Mouse (Mus musculus): Measurements from ENCODE around the gene Olfr303. TPM values are rescaled to one million over a fixed set of nuclear protein-coding genes. Genes with fewer than 3 reads are reported as not detected.

Gene Olfr303
- total RNA-seq (2023) = not detected

DNA sequence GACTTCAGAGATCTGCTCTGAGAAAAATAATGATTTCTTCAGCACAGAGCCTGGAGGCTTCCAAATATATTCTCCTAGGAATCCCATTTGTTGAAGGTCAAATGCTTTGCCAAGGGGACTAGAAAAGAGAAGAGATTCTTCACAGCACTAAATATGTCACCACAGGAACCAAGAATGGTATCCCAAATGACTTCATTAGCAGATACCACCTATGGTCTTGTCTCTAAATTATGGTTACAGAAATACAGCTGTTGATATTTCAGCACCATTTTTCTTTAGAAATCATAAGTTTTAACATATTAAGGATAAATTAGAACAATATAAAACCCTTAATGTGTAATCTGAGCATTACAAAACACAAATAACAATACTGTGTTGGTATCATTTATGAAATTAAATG is at the start of gene Olfr303:
TSS of gene Olfr303 (minus strand) at position 101 of the 400 bp plus-strand sequence.

DNA sequence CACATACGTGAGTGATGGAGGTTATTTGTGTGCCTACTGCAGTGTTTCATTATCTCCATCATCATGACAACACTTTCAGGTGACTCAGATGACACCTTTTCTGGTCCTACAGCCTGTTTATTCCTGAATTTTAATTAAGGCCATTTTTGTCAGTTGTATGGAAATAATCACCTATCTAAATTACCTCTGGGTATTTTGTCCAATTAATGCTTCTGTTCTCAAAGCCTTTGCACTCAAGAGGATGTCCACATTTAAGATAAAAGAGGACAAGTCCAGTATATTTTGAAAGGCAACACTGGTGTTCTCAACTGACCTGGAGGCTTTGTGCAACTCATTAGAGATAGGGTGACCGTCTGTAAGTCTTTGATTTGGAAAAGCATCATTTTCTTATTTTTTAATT is 6.0 kb upstream of the Olfr303 start, which contains the start of gene Olfr301:
TSS of gene Olfr301 (plus strand) at position 301 of the 400 bp plus-strand sequence.

DNA sequence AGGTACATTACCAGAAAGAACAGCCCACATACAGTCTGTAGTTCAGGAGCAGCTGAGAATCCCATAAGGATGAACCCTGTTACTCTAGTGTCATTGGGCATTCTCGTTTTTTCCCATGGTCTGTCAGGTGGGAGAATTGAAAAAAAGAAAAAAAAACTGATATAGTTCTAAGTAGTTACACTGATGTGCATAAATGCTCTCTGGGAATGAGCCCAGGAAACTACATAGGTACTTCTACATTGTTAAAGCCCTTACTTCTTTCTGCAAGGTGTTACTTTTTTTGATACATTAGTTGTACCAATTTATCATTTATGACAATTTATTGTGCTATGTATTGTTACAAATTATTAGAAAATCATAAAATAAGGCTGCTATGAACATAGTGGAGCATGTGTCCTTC is 11.0 kb downstream of the Olfr303 start, which contains the start of gene Olfr304:
TSS of gene Olfr304 (minus strand) at position 101 of the 400 bp plus-strand sequence.

DNA sequence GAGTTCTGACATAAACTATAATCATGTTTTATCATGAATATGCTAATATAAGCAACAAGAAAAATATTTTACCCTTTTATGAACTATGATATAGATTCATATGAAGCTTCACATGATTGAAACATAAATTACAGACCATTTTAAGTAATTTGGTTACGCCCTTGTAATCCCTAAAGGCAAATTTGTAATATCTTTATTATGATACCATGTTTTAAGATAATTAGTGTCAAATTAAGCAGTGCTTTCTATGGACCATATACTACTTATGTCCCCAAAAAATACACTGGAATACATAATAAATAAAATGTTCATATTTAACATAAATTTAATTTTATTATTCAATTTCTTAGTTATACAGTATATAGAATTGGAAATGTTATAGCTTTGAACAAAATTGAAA is 30.8 kb downstream of the Olfr303 start, which contains the start of gene Olfr305:
TSS of gene Olfr305 (minus strand) at position 101 of the 400 bp plus-strand sequence.

Other genes with a start within 250 kb of the Olfr303 start
- not detected for gene Vmn2r75, start 226.0 kb downstream of the Olfr303 start, total RNA-seq (2023)
- gene Vmn2r76, start 151.5 kb downstream of the Olfr303 start, total RNA-seq (2023) = not detected
- gene Olfr310, start 120.6 kb downstream of the Olfr303 start, total RNA-seq (2023) = not detected
- gene Olfr309, start 84.1 kb downstream of the Olfr303 start, total RNA-seq (2023) = not detected
- gene Olfr308, start 72.2 kb downstream of the Olfr303 start, total RNA-seq (2023) = not detected
- gene Olfr307, start 60.2 kb downstream of the Olfr303 start, total RNA-seq (2023) = not detected
- gene Olfr305, start 30.9 kb downstream of the Olfr303 start, total RNA-seq (2023) = not detected
- gene Olfr304, start 11.1 kb downstream of the Olfr303 start, total RNA-seq (2023) = not detected
- gene Olfr301, start 6.1 kb upstream of the Olfr303 start, total RNA-seq (2023) = not detected
- gene Olfr299, start 62.1 kb upstream of the Olfr303 start, total RNA-seq (2023) = not detected
- not detected for gene Olfr298, start 94.7 kb upstream of the Olfr303 start, total RNA-seq (2023)
- gene Olfr297, start 122.2 kb upstream of the Olfr303 start, total RNA-seq (2023) = not detected
- not detected for gene Olfr295, start 186.1 kb upstream of the Olfr303 start, total RNA-seq (2023)
- gene Olfr294, start 218.9 kb upstream of the Olfr303 start, total RNA-seq (2023) = not detected